Mouse (Mus musculus) C2C12 (cell line): ENCODE measurements around the gene Plekhb2. TPM values are rescaled to one million over a fixed set of nuclear protein-coding genes. Genes with fewer than 3 reads are reported as not detected.

Experiments
- H3K27me3 ChIP-seq: one replicate; pipeline ENCODE4 v1.6.1; 2011; ENCODE audit not compliant: control insufficient read depth, insufficient read depth, insufficient read length
- H3K36me3 ChIP-seq: one replicate; pipeline ENCODE4 v1.6.1; 2011; ENCODE audit not compliant: control insufficient read depth, insufficient read depth
- H3K4me3 ChIP-seq: one replicate; pipeline ENCODE4 v1.5.1; 2011; ENCODE audit warnings: mild to moderate bottlenecking, control low read depth; ENCODE audit not compliant: poor library complexity, insufficient read depth, severe bottlenecking
- H3K79me2 ChIP-seq: one replicate; pipeline ENCODE4 v1.6.1; 2011; ENCODE audit not compliant: control insufficient read depth, insufficient read depth
- H3K79me3 ChIP-seq: one replicate; pipeline ENCODE4 v1.6.1; 2011; ENCODE audit warnings: low read depth, control low read depth
- H3ac ChIP-seq: one replicate; pipeline ENCODE3; 2011; ENCODE audit warnings: low read depth; ENCODE audit not compliant: control insufficient read depth, insufficient read length
- CEBPB ChIP-seq: IDR thresholded peaks from one replicate; pipeline ENCODE4 v1.6.1; 2011; ENCODE audit warnings: low read depth, mild to moderate bottlenecking, control low read depth, moderate library complexity
- CTCF ChIP-seq: IDR thresholded peaks from one replicate; pipeline ENCODE4 v1.5.1; 2011; ENCODE audit not compliant: control insufficient read depth, insufficient read depth, insufficient read length
- FOSL1 ChIP-seq: IDR thresholded peaks from one replicate; pipeline ENCODE4 v1.8.0; 2011; ENCODE audit warnings: mild to moderate bottlenecking, low read length; ENCODE audit not compliant: poor library complexity, insufficient read depth, severe bottlenecking
- MAX ChIP-seq: IDR thresholded peaks from one replicate; pipeline ENCODE4 v1.6.1; 2011; ENCODE audit warnings: mild to moderate bottlenecking, control low read depth
- MYOD1 ChIP-seq: IDR thresholded peaks from one replicate; pipeline ENCODE4 v1.6.1; 2011; ENCODE audit warnings: low read depth; ENCODE audit not compliant: control insufficient read depth, insufficient read length
- MYOG ChIP-seq: IDR thresholded peaks from one replicate; pipeline ENCODE4 v1.6.1; 2011; ENCODE audit not compliant: control insufficient read depth, insufficient read length; ENCODE audit errors: extremely low read depth
- USF1 ChIP-seq: IDR thresholded peaks from one replicate; pipeline ENCODE4 v1.6.1; 2011; ENCODE audit warnings: low read depth, mild to moderate bottlenecking, control low read depth, moderate library complexity
- polyA plus RNA-seq: library from polyadenylated mRNA; unstranded; fragments of >200 nt; fragmentation: generic; extraction: Trizol; gene quantifications from one replicate; pipeline ENCODE4 v1.2.1, GENCODE M21; 2012; ENCODE audit warnings: missing spikeins

Gene Plekhb2
- polyA plus RNA-seq, 1 experiment, result 57.1 TPM

- Histone ChIP-seq H3K4me3 (no peak overlapping the region), H3ac (no peak overlapping the region), H3K79me2 (peaks cover 100% of the 10 kb centered on the region), H3K79me3 (peaks cover 97% of the 10 kb centered on the region), H3K27me3 (no peaks in the 10 kb centered on the region), H3K36me3 (peaks cover 46% of the 10 kb centered on the region)
- TF ChIP-seq MAX (no peak), FOSL1 (no peak), CEBPB (no peak), MYOG (no peak), MYOD1 (no peak), CTCF (no peak), USF1 (no peak)
Measured at GRCm38 (mm10) chr1:34834904-34835303, 14.9 kb upstream of the Plekhb2 start.

GRCm38 (mm10) chr1:34837951-34838689, 11.7 kb upstream of the Plekhb2 start:
- H3K79me3 ChIP-seq, result peaks cover 90% of the 10 kb centered on the region
- no peak overlapping the region for H3ac ChIP-seq
- TF ChIP-seq FOSL1, result no peak
- TF ChIP-seq CEBPB, result no peak
- no peak for TF ChIP-seq MAX
- no peak for TF ChIP-seq USF1
- TF ChIP-seq MYOG, result no peak
- TF ChIP-seq MYOD1, result no peak
- no peak for TF ChIP-seq CTCF
- peaks cover 34% of the 10 kb centered on the region for H3K36me3 ChIP-seq
- H3K27me3 ChIP-seq, result no peaks in the 10 kb centered on the region
- H3K79me2 ChIP-seq, result peaks cover 95% of the 10 kb centered on the region
- H3K4me3 ChIP-seq, result no peak overlapping the region

- Histone ChIP-seq H3K4me3 (no peak overlapping the region), H3K27me3 (no peaks in the 10 kb centered on the region)
Measured at GRCm38 (mm10) chr1:34839241-34839640, 10.5 kb upstream of the Plekhb2 start.

GRCm38 (mm10) chr1:34841709-34842388, 7.9 kb upstream of the Plekhb2 start:
- H3K27me3 ChIP-seq, result no peaks in the 10 kb centered on the region
- H3K79me3 ChIP-seq, result peaks cover 54% of the 10 kb centered on the region
- peak overlapping the region; percentile 99 for H3ac ChIP-seq
- peaks cover 57% of the 10 kb centered on the region for H3K79me2 ChIP-seq
- TF ChIP-seq MYOD1 (no peak), USF1 (no peak), CTCF (no peak), MYOG (no peak), FOSL1 (no peak), MAX (no peak), CEBPB (no peak)
- peaks cover 5% of the 10 kb centered on the region for H3K36me3 ChIP-seq
- H3K4me3 ChIP-seq, result peak overlapping the region; percentile 85

More at GRCm38 (mm10) chr1:34839241-34839640, 10.5 kb upstream of the Plekhb2 start:
- peaks cover 83% of the 10 kb centered on the region for H3K79me2 ChIP-seq
- no peak overlapping the region for H3ac ChIP-seq
- H3K79me3 ChIP-seq, result peaks cover 79% of the 10 kb centered on the region
- TF ChIP-seq MAX, result no peak
- TF ChIP-seq MYOD1, result no peak
- no peak for TF ChIP-seq FOSL1
- no peak for TF ChIP-seq USF1
- no peak for TF ChIP-seq MYOG
- TF ChIP-seq CEBPB, result no peak
- TF ChIP-seq CTCF, result no peak
- peaks cover 25% of the 10 kb centered on the region for H3K36me3 ChIP-seq

- Histone ChIP-seq H3K4me3 (peak overlapping the region; percentile 85), H3K79me3 (peaks cover 48% of the 10 kb centered on the region), H3K27me3 (no peaks in the 10 kb centered on the region), H3K79me2 (peaks cover 52% of the 10 kb centered on the region), H3K36me3 (peaks cover 5% of the 10 kb centered on the region), H3ac (peak overlapping the region; percentile 99)
- no peak for TF ChIP-seq FOSL1
- no peak for TF ChIP-seq USF1
Measured at GRCm38 (mm10) chr1:34842389-34842861, 7.4 kb upstream of the Plekhb2 start.
